ENCODE assay signal across 16 mouse cellular contexts in the genomic region with DNA sequence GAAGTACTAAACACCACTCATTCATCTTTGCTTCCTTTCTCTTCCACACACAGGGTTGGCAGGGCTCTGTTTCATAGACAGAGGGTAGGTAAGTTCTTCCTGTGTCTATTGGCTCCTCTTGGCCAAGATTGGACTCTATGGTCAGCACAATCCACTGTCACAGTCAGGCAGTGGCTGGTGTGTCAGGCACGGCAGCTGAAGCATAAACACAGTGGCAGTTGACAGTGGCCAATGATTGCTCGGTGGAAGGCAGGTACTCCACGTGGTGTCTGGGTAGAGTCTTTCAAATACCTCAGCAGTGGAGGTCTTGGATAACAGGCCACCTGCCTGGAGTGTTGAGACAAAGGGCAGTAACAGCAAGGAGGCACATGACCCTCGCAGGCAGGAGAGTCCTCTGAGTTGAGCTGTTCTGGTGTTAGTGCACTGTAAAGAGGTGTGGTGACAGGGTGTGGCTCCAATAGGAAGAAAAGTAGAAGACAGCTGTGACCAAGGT. TPM values are rescaled to one million over a fixed set of nuclear protein-coding genes. Genes with fewer than 3 reads are reported as not detected.
DNase-seq lines count a peak whose midpoint lies in the region; ATAC-seq and TF ChIP-seq lines count a peak whose summit lies in the region.
"Had no signal": no experiment of that assay in that cellular context is flagged by ENCODE, and none has a peak within 500 bp of the region (broad histone marks: within the 10 kb centered on the region; RNA-seq: fewer than 3 reads in every experiment).

No protein-coding gene starts in this region.

- intact Hi-C loops in left cerebral cortex, adult 2 months (cut with DNase I) = no loop called here

- H3K9me3 ChIP-seq in hindbrain, embryonic 11.5 days (ENCODE audit: control insufficient read depth, low read length) = no peaks in the 10 kb centered on the region
- H3K9me3 ChIP-seq: neural tube, embryonic 13.5 days had no signal

- no peaks in the 10 kb centered on the region for H3K36me3 ChIP-seq in hindbrain, embryonic 11.5 days (ENCODE audit: control insufficient read depth, insufficient read depth, low read length)
- H3K36me3 ChIP-seq: neural tube, embryonic 13.5 days had no signal

- WGBS in hindbrain, embryonic 11.5 days = 42% methylated on average over 4 of the region's 4 CpGs

- peak; percentile 14 for DNase-seq in kidney, adult 11 months
- DNase-seq in kidney, adult 9 months = no peak
- DNase-seq in ZHBTc4 (ENCODE audit: low read depth, low spot score) = peak; percentile 93
- no peak for DNase-seq in hindbrain, embryonic 11.5 days (ENCODE audit: low spot score)
- peak; percentile 66 for DNase-seq in retina, embryonic 14.5 days (ENCODE audit: low spot score)
- DNase-seq in adipocyte (ENCODE audit: low spot score) = no peak
- no peak for DNase-seq in testis, postnatal 14 days (ENCODE audit: low spot score)
- DNase-seq in left cerebral cortex, adult 2 months (ENCODE audit: extremely low spot score in 1 of 2, low spot score in 2 of 2) = no peak
- DNase-seq: cerebellum, postnatal 14 days; right cerebral cortex, postnatal 4 days; thymus, postnatal 14 days had no signal

- H3K27ac ChIP-seq in hindbrain, embryonic 11.5 days (ENCODE audit: low read depth, low read length) = no peak overlapping the region
- H3K27ac ChIP-seq in left cerebral cortex, adult 2 months = no peak overlapping the region
- H3K27ac ChIP-seq: neural tube, embryonic 13.5 days had no signal

- no peak for TF ChIP-seq CTCF in left cerebral cortex, adult 2 months (IDR thresholded peaks at IDR 0.05)

- H3K27me3 ChIP-seq in hindbrain, embryonic 11.5 days (ENCODE audit: control insufficient read depth, insufficient read depth, low read length) = no peaks in the 10 kb centered on the region
- H3K27me3 ChIP-seq: neural tube, embryonic 13.5 days; Patski had no signal

- no peak overlapping the region for H3K9ac ChIP-seq in hindbrain, embryonic 11.5 days (ENCODE audit: low read depth, low read length)
- H3K9ac ChIP-seq: neural tube, embryonic 13.5 days had no signal

- ATAC-seq in hindbrain, embryonic 11.5 days (ENCODE audit: low FRiP score) = 0 out of 2 replicates have a peak, but pooled peaks have one; percentile 10
- ATAC-seq: Patski had no signal

- no peak overlapping the region for H3K4me2 ChIP-seq in hindbrain, embryonic 11.5 days (replicated peaks; ENCODE audit: low read depth, low read length)
- H3K4me2 ChIP-seq: neural tube, embryonic 13.5 days had no signal

- H3K4me1 ChIP-seq in hindbrain, embryonic 11.5 days (replicated peaks; ENCODE audit: control insufficient read depth, insufficient read depth, low read length) = no peaks in the 10 kb centered on the region

- no peak overlapping the region for H3K4me3 ChIP-seq in hindbrain, embryonic 11.5 days (ENCODE audit: low read depth, low read length)
- no peak overlapping the region for H3K4me3 ChIP-seq in left cerebral cortex, adult 2 months
- H3K4me3 ChIP-seq: neural tube, embryonic 13.5 days had no signal

RNA-seq across cellular contexts. Expression of gene Zp2, which starts 13.1 kb away (rescaled TPM):
- polyA plus RNA-seq in hindbrain, embryonic 11.5 days (2014; fragmentation: Nextera tagmentation; extraction: Ambion mirVana) = not detected in 2 replicates
- under 1 TPM; 0.26 to 0.29 TPM for total RNA-seq in left cerebral cortex, adult 2 months (2021)
- polyA plus RNA-seq: brain, embryonic 14.5 days; gonadal fat pad, adult 2 months; neural tube, embryonic 13.5 days; Patski had no signal

RNA-seq across cellular contexts. Expression of gene Anks4b, which starts 15.5 kb away (rescaled TPM):
- polyA plus RNA-seq in hindbrain, embryonic 11.5 days (2014; fragmentation: Nextera tagmentation; extraction: Ambion mirVana) = 0.08 TPM in 1 of 2 replicates, not detected in the other
- total RNA-seq in left cerebral cortex, adult 2 months (2021) = under 1 TPM; 0.28 to 0.38 TPM
- polyA plus RNA-seq: brain, embryonic 14.5 days; neural tube, embryonic 13.5 days; Patski had no signal

RNA-seq across cellular contexts. Expression of gene Crym, which starts 43.7 kb away (rescaled TPM):
- polyA plus RNA-seq in hindbrain, embryonic 11.5 days (2014; fragmentation: Nextera tagmentation; extraction: Ambion mirVana) = 28.4 and 32.0 TPM in 2 replicates
- total RNA-seq in left cerebral cortex, adult 2 months (2021) = 10 to 100 TPM; 74.1 to 80.6 TPM
- polyA plus RNA-seq: Patski had no signal

RNA-seq across cellular contexts. Expression of gene Abca14, which starts 45.6 kb away (rescaled TPM):
- not detected in 2 replicates for polyA plus RNA-seq in hindbrain, embryonic 11.5 days (2014; fragmentation: Nextera tagmentation; extraction: Ambion mirVana)
- total RNA-seq in left cerebral cortex, adult 2 months (2021) = not detected
- total RNA-seq: heart, postnatal 25 days had no signal
- polyA plus RNA-seq: gonadal fat pad, adult 2 months; neural tube, embryonic 13.5 days; Patski had no signal

RNA-seq across cellular contexts. Expression of gene Tmem159, which starts 56.0 kb away (rescaled TPM):
- 19.1 and 22.2 TPM in 2 replicates for polyA plus RNA-seq in hindbrain, embryonic 11.5 days (2014; fragmentation: Nextera tagmentation; extraction: Ambion mirVana)
- 10 to 100 TPM; 11.2 to 13.4 TPM for total RNA-seq in left cerebral cortex, adult 2 months (2021)

Comparison
In these comparisons a context has a peak if more than half of its experiments do, and no peak if none do; other contexts are left out.
1. DNase-seq: peak in kidney, adult 11 months (single experiment), ZHBTc4 (single experiment) and retina, embryonic 14.5 days (single experiment); none in kidney, adult 9 months (single experiment), hindbrain, embryonic 11.5 days (single experiment), adipocyte (single experiment), testis, postnatal 14 days (single experiment) and left cerebral cortex, adult 2 months (0 of 2).